Mouse (Mus musculus) midbrain, embryonic 16.5 days (tissue): ENCODE results near the gene Mgp. TPM values are rescaled to one million over a fixed set of nuclear protein-coding genes. Genes with fewer than 3 reads are reported as not detected.

Source experiments
- ATAC-seq: fragments of 200-750 bp; cut with Nextera tagmentation; 2 replicates; pipeline ENCODE4 v1.8.0; 2017; ENCODE audit warnings: moderate TSS enrichment
- H3K27ac ChIP-seq: fragments of 300-500 bp; sonication (generic); 2 replicates; pipeline ENCODE4 v1.5.1; 2014; ENCODE audit warnings: mild to moderate bottlenecking, low read length, mixed read lengths
- H3K27me3 ChIP-seq: fragments of 300-500 bp; sonication (generic); 2 replicates; pipeline ENCODE4 v1.6.1; 2014; ENCODE audit warnings: low read depth, low read length, mixed read lengths; ENCODE audit not compliant: control insufficient read depth, insufficient read depth
- H3K36me3 ChIP-seq: fragments of 300-500 bp; sonication (generic); 2 replicates; pipeline ENCODE4 v1.6.1; 2014; ENCODE audit warnings: mild to moderate bottlenecking, low read length, moderate library complexity, mixed read lengths; ENCODE audit not compliant: control insufficient read depth, insufficient read depth
- H3K4me1 ChIP-seq: fragments of 300-500 bp; sonication (generic); 2 replicates; pipeline ENCODE4 v1.6.1; 2014; ENCODE audit warnings: mild to moderate bottlenecking, low read length, mixed read lengths; ENCODE audit not compliant: control insufficient read depth, insufficient read depth
- H3K4me2 ChIP-seq: fragments of 300-500 bp; sonication (generic); 2 replicates; pipeline ENCODE4 v1.6.1; 2014; ENCODE audit warnings: mild to moderate bottlenecking, low read length, mixed read lengths
- H3K4me3 ChIP-seq: fragments of 300-500 bp; sonication (generic); 2 replicates; pipeline ENCODE4 v1.5.1; 2014; ENCODE audit warnings: low read depth, mild to moderate bottlenecking, low read length, moderate library complexity, mixed read lengths
- H3K9ac ChIP-seq: fragments of 300-500 bp; sonication (generic); 2 replicates; pipeline ENCODE4 v1.6.1; 2014; ENCODE audit warnings: low read depth, low read length, mixed read lengths
- H3K9me3 ChIP-seq: fragments of 300-500 bp; sonication (generic); replicated peaks from 2 replicates; pipeline ENCODE4 v1.6.1; 2014; ENCODE audit warnings: mild to moderate bottlenecking, low read length, mixed read lengths; ENCODE audit not compliant: control insufficient read depth, poor library complexity, severe bottlenecking
- WGBS: fragments of 180-500 bp; shearing (Covaris S2); extraction: QIAGEN DNeasy Blood & Tissue Kit; methylation state at CpG from one replicate; pipeline ENCODE4 v1.1.7; 2014; 5-methylcytosine and 5-hydroxymethylcytosine counted together
- polyA plus RNA-seq: library from polyadenylated mRNA; unstranded; fragments of >200 nt; fragmentation: Nextera tagmentation; extraction: Ambion mirVana; gene quantifications from 2 replicates; pipeline ENCODE4 v1.2.1, GENCODE M21; 2015

Gene Mgp
- polyA plus RNA-seq = 11.2 and 16.3 TPM in 2 replicates

DNA sequence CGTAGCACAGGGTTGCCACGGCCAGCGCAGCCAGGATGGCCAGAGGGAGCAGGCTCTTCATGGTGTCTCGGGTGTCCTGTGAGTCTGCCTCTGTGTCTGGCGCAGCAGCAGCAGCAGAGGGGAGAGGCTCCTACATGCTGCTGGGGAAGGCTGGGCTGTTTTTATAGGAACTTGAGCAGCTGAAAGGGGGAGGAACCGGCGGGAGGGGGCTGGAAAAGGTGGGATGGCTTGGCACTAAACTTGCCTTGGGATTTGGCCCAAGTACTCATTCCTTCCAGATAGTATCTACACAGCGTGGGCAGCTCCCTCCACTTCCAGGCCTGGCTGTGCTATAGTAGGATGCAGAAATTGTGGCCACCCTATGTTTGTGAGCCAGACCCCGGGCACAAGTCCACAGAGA is at the start of gene Mgp:
Gene Mgp (minus strand): TSS at position 154 of the 400 bp plus-strand sequence.
- WGBS = 57% methylated on average over 9 of the region's 9 CpGs
- no peak within 1 kb of the TSS for H3K4me3 ChIP-seq
- H3K4me2 ChIP-seq = no peak within 1 kb of the TSS
- no peak for ATAC-seq
- no peak within 1 kb of the TSS for H3K27ac ChIP-seq
- no peaks in the 10 kb centered on the region for H3K27me3 ChIP-seq
- H3K9me3 ChIP-seq = no peaks in the 10 kb centered on the region
- no peak within 1 kb of the TSS for H3K9ac ChIP-seq
- H3K36me3 ChIP-seq = no peaks in the 10 kb centered on the region
- no peaks in the 10 kb centered on the region for H3K4me1 ChIP-seq

- H3K27ac ChIP-seq = no peak overlapping the region
- ATAC-seq = no peak
- H3K9me3 ChIP-seq = no peaks in the 10 kb centered on the region
- no peak overlapping the region for H3K4me2 ChIP-seq
- H3K4me1 ChIP-seq = no peaks in the 10 kb centered on the region
- H3K36me3 ChIP-seq = no peaks in the 10 kb centered on the region
- no peak overlapping the region for H3K4me3 ChIP-seq
- no peak overlapping the region for H3K9ac ChIP-seq
- no peaks in the 10 kb centered on the region for H3K27me3 ChIP-seq
- WGBS = 79% methylated on average over 8 of the region's 8 CpGs
These were observed 49.4 kb upstream of the Mgp start for GRCm38 (mm10) chr6:136925049-136925448.

DNA sequence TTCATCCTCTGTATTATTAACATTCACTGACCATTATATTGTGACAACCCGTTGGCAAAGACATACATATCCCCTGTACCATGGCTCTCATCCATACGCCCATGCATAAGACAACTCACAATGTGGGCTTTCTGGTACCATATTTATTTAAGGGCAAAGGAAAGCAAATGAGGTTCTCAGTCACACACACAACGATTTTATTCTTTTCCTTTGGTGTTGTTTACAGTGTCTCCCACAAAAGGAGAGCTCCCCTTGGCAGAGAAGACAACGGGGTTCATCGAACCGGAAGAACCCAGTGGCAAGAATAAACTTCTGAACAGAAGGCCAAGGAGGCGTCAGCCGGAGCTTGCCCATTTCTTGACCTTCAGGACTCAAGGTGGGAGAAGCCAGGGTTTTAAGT is 47.9 kb upstream of the Mgp start, which contains the start of gene Pde6h:
Gene Pde6h (plus strand): TSS at position 301 of the 400 bp plus-strand sequence.
- H3K4me1 ChIP-seq = no peaks in the 10 kb centered on the region
- ATAC-seq = no peak
- H3K27ac ChIP-seq = no peak within 1 kb of the TSS
- H3K27me3 ChIP-seq = no peaks in the 10 kb centered on the region
- no peaks in the 10 kb centered on the region for H3K36me3 ChIP-seq
- H3K4me2 ChIP-seq = no peak within 1 kb of the TSS
- no peak within 1 kb of the TSS for H3K9ac ChIP-seq
- no peaks in the 10 kb centered on the region for H3K9me3 ChIP-seq
- 93% methylated on average over 8 of the region's 8 CpGs for WGBS
- H3K4me3 ChIP-seq = no peak within 1 kb of the TSS

GRCm38 (mm10) chr6:136922871-136923270 is 47.2 kb upstream of the Mgp start:
- H3K36me3 ChIP-seq = no peaks in the 10 kb centered on the region
- H3K9me3 ChIP-seq = no peaks in the 10 kb centered on the region
- no peak overlapping the region for H3K4me3 ChIP-seq
- no peak overlapping the region for H3K4me2 ChIP-seq
- H3K27me3 ChIP-seq = no peaks in the 10 kb centered on the region
- no peak overlapping the region for H3K9ac ChIP-seq
- H3K4me1 ChIP-seq = no peaks in the 10 kb centered on the region
- no peak overlapping the region for H3K27ac ChIP-seq
- ATAC-seq = no peak
- WGBS = 87% methylated on average over 7 of the region's 7 CpGs

DNA sequence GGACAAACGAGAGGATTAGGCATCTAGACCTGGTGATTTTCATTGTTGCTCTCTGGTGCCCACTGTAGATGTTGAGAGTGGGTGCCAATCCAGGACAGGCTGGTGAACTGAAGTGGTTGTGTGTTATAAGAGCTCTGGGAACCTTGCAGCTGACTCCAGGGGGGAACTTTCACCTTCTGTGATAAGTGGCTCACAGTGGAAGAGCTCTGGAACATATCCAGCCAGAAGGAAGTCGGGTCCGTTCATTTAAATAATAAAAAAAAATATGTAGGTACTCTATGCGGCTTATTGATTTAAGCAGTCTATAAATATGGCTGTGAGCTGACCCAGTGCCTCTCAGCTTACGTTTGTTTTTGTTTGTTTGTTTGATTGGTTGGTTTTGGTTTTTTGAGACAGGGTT is 46.5 kb upstream of the Mgp start, which contains the start of gene Erp27:
Gene Erp27 (minus strand): TSS at position 101 of the 400 bp plus-strand sequence.
- no peak within 1 kb of the TSS for H3K4me2 ChIP-seq
- WGBS = 81% methylated on average over 5 of the region's 5 CpGs
- H3K27ac ChIP-seq = no peak within 1 kb of the TSS
- H3K4me3 ChIP-seq = no peak within 1 kb of the TSS
- H3K9ac ChIP-seq = no peak within 1 kb of the TSS
- no peaks in the 10 kb centered on the region for H3K36me3 ChIP-seq
- H3K4me1 ChIP-seq = no peaks in the 10 kb centered on the region
- no peaks in the 10 kb centered on the region for H3K9me3 ChIP-seq
- no peak for ATAC-seq
- H3K27me3 ChIP-seq = no peaks in the 10 kb centered on the region

DNA sequence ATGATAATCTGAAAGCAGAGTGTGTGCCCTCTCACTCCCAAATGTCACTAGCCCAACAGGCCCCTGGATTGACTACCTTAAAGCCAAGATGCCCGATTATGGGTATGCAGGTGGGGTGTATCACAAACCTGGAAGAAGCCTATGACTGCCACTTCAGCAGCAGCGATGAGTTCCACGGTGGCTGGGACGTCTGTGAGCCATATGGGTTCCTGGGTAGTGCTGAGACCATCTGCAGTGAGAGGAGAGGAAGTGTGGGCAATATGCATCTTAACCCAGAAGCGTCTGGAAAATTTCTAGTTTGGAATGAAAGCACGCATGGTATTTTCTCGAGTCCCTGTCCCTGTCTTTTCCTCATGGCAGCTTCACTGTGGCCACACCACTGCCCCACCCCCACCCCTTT is 46.0 kb upstream of the Mgp start:
- Histone ChIP-seq H3K4me2 (no peak overlapping the region), H3K9ac (no peak overlapping the region), H3K36me3 (no peaks in the 10 kb centered on the region), H3K4me1 (no peaks in the 10 kb centered on the region), H3K27me3 (no peaks in the 10 kb centered on the region), H3K9me3 (no peaks in the 10 kb centered on the region), H3K27ac (no peak overlapping the region), H3K4me3 (no peak overlapping the region)
- no peak for ATAC-seq
- WGBS = 79% methylated on average over 7 of the region's 7 CpGs

DNA sequence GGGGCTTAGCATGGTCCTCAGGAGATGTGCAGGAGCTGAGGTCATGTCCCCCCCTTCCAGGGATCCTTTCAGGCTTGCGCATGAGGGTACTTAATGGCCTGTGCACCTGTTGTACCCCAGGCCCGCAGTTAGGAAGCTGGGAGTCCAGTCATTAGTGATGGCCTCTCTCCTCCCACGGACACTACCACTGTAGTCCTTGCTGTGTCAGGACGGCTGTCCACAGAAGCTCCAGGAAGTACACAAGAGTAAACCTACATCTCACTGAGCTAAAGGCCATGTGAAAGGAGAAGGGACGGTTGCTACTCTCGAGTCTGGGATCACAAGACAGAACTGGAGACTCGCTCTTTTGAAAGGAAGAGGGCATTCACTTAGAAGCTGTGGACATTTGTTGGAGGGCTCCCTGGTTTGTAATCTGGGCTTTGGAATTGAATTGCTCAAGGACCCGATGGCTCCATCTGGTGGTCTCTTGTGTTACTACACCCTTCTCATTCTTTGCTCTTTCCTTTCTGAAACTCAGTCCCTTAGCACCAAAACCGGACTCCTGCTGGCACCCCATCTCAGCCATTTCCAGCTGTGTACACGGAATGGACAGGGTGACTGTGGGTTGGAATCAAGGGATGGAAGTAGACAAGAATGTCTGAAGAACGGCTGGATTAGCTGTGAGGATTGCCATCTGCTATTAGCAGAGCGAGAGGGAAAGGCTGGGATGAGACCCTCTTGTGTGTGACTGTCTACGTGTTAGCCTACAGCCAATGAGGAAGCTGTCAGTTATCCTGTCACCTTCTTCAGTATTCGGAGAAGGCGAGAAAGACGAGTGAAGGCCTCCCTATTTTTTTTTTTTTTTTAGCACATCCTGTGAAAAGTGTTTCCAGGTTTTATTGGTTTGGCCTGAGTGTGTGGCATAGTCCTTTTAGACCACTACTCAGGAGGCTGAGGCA is 45.0 kb upstream of the Mgp start:
- no peak for ATAC-seq
- 45% methylated on average over 16 of the region's 16 CpGs for WGBS

DNA sequence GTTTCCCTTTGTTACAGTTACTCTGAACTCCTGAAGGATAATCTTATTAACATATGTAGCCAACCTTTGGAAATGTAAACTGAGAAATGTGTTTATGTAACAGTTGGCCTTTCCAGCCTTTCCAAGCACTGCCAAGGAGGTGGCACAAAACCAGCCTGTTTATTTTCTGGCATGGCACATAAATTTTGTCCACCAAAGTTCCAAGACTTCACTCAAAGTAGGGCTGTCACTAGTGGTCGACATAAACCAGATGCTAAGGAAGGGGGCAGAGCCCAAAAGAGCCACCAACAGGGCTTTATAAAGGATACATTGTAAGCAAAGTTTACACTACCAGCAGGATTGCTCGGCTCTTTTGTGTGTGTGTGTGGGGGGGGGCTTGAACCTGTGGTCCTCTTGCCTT is 42.3 kb upstream of the Mgp start:
- no peak for ATAC-seq
- H3K27ac ChIP-seq = no peak overlapping the region
- H3K4me2 ChIP-seq = no peak overlapping the region
- H3K27me3 ChIP-seq = no peaks in the 10 kb centered on the region
- H3K9me3 ChIP-seq = no peaks in the 10 kb centered on the region
- H3K9ac ChIP-seq = no peak overlapping the region
- H3K36me3 ChIP-seq = no peaks in the 10 kb centered on the region
- no peak overlapping the region for H3K4me3 ChIP-seq
- H3K4me1 ChIP-seq = peaks cover 5% of the 10 kb centered on the region
- WGBS = 5% methylated on average over 2 of the region's 2 CpGs

More for the DNA sequence above, 45.0 kb upstream of the Mgp start:
- H3K4me2 ChIP-seq = no peak overlapping the region
- H3K4me3 ChIP-seq = no peak overlapping the region
- H3K36me3 ChIP-seq = no peaks in the 10 kb centered on the region
- no peaks in the 10 kb centered on the region for H3K4me1 ChIP-seq
- H3K27ac ChIP-seq = no peak overlapping the region
- H3K9ac ChIP-seq = no peak overlapping the region
- no peaks in the 10 kb centered on the region for H3K9me3 ChIP-seq
- no peaks in the 10 kb centered on the region for H3K27me3 ChIP-seq

DNA sequence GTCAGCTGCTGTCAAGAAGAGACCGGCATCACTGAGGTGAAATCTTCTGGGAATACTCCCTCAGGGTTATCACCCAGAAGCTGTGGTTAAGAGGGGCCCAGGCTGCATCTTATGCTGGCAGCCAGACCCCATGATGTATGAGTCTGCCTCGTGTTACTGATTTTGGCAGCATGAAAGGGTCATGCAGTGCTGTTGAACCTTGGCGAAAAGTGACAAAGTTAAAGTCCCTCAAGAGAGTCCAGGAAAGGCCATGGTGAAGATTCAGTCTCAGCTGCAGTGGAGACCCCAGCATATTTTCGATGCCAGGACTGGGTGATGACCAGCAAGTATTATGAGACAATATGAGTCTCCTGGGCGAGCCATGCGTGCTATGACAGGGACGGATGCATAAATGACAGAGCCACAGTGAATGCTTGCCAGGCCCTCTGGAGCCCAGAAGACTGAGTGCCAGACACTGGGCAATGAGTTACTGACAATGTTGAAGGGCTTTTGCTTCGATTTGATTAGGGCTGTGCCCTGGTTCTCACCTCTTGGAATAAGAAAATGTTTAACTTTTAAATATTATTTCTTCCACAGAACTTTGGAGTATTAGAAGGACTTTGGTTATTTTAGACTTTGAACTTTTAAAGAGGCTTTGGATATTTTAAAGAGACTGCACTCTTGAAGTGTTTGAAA is 40.2 kb upstream of the Mgp start:
- no peak overlapping the region for H3K4me2 ChIP-seq
- H3K36me3 ChIP-seq = no peaks in the 10 kb centered on the region
- no peak overlapping the region for H3K9ac ChIP-seq
- H3K9me3 ChIP-seq = no peaks in the 10 kb centered on the region
- peaks cover 5% of the 10 kb centered on the region for H3K4me1 ChIP-seq
- no peak for ATAC-seq
- no peak overlapping the region for H3K4me3 ChIP-seq
- no peaks in the 10 kb centered on the region for H3K27me3 ChIP-seq
- WGBS = 93% methylated on average over 8 of the region's 8 CpGs
- H3K27ac ChIP-seq = no peak overlapping the region
